Mouse (Mus musculus) layer of hippocampus, postnatal 25 days (tissue): Measurements from ENCODE around the gene Jag1. TPM values are rescaled to one million over a fixed set of nuclear protein-coding genes. Genes with fewer than 3 reads are reported as not detected.

Source experiments
- DNase-seq, 2 experiments: peaks; one replicate each; pipeline ENCODE4 v3.0.0; 2022; ENCODE audit warnings: mixed read lengths in 2 of 2, low spot score in 1 of 2; ENCODE audit errors: extremely low spot score in 1 of 2
- total RNA-seq, 2 experiments: library from RNA; stranded (reverse); gene quantifications; 2 replicates each; pipeline ENCODE4 v1.2.3; 2021

The Jag1 gene
- total RNA-seq, 2 experiments from 2014 or later, result 8.3 to 11.3 TPM

DNA sequence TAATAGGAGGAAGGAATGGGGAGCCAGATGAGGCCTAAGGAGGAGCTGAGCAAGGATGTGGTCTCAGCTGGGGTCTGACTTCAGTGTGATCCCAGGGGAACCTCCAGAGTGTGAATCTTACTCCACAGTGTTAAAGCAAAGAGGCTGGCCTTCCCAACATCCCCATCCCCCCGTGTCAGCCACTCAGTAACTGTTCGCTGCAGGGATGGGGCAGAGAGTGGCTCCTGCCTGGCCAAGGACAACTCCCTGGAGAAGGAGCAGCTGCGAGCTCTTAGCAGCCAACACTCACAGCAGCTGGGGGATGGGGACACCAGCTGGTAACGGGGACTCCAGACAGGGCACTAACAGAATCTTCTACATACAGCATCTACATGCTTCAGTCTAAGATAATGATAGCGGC is 15.4 kb downstream of the Jag1 start:
- no peak for DNase-seq

DNA sequence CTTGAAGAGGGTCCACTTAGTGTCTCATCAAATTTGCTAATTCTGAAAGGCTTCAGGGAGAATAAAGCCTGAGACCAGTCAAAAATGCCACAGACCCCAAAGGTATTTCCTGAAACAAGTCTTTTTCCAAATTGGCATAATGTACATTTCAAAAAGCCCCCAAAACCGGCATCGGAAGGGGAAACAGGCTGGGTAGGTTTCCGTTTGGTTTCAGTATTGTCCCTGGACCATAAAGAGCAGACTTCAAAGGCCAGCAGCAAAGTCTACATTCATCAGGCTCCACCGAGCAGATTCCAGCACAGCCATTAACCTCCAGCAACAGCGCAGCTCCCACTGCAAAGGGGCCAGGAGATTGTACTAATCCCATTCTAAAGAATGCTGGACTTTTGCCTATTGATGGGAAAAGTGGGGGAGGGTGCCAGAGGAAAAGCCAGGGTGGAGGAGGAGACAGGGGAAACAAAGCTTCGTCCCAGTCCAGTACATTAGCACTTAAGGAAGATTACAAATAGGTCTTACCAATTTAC is 17.2 kb downstream of the Jag1 start:
- DNase-seq, result no peak

DNA sequence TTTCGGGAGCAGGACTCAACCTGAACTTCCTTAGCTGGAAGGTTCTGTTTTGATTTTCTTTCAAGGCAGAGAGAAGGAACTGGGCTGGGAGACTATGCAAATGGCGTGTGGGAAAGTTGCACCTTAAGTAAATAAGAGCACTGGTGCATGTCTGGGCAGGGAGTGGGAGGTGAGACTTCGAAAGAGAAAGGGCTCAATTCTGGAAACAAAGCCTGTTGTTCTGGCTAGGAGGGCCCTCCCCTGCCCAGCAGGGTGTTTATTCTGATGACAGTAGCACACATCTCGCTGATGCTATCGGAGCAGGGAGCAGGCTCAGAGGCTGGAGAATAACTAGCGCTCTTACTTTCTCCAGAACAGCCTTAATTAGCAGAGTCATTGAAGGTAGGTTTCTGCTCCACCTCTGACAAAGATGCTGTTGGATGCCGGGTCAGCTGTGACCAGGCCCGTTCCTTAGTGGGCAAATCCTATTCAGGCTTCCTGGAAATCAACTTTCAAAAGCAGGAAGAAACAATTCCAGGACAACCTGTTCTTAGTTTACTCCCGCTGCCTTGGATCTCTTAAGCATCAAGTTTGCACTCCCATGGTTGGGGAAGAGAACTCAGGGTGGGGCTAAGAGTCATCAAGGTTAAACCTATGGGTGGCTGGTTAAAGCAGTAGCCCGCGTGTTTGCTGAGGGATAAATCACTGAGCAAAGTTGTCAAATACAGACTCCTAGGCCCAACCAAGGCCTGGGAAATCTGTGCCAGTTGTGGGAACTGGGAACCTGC is 18.0 kb downstream of the Jag1 start:
- no peak for DNase-seq

DNA sequence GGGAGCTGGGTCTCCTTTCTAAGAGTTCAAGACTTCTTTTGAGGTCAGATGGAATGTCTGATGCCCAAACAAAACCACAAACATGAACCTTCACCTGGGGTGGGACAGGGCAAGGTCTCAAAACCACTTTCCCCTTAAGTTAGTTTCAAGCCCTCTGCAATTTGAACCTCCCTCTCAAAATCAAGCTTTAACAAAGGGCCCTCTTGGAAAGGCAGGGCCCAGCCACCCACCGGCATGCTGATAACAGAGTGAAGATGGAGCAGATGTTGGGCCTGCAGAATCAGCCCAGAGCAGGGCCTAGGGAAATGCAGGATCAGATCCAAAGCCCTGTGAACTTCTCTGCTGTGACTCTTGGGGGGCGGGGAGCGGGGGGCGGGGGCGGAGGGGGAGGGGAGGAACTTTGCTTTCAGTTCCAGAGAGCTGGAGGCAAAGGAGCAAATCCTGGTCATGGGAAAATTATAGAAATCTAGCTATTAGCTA is 19.4 kb downstream of the Jag1 start:
- DNase-seq, result no peak

DNA sequence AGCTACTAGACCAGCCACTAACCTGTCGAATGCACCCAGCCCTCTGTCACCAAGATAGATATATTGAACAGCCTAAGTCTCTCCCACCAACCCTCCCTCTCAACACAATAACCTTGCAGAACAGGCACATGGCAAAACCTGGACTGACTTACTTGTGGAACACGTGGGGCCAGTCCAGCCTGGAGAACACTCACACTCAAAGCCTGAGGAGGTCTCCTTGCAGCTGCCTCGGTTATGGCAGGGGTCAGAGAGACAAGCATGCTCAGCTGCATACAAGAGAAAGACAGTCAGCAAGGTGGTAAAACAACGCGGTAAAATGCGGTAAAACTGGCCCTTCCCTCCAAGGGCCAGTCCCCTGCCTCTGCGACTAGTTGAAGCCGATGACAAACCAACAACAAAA is 22.1 kb downstream of the Jag1 start:
- no peak for DNase-seq

DNA sequence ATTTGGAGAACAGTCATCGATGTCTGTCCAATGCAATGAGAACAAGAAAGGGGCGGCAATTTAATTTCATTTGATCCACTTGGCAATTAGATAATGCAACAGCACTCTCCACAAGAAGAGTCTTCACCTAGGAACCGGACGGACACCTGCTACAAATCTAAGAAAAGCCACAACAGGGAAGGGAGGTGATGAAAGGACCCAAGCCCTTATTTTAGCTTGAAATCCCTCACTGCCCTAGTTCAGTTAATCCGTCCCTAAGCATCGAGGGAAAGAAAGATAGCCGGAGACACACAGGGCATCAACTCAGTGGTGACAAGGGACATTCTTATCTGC is 23.2 kb downstream of the Jag1 start:
- no peak for DNase-seq

DNA sequence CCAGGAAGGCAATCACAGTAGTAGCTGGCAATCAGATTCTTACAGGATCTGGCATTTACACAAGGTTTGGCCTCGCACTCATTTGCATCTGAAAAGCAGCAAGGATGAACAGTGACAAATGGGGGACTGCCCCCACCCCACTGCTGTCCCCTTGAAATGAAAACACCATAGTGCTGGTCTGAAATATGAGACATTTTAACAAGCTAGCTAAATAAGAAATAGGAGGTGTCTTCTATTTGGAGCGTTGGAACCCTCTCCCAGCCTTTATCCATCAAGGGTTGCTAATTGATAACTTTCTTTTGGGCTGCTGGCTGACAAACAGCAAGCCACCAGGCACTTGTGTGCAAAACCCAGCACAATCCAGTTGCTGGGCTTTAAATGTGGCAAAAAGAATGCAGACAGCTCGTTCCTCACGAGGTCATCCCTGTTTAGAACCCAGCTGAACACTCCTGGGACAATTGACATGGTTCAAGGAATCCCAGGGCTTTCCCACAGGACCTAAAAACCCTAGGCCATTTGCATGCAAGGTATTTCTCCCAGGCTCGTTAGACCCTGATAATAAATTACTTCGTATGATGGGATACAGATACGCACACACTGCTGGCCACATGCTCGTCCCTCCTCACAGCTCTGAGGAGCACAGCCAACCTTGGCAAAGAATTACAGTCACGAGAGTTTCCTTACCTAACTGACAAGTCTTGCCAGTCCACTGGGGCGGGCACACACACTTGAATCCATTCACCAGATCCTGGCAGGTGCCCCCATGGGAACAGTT is 23.7 kb downstream of the Jag1 start:
- DNase-seq, result no peak

DNA sequence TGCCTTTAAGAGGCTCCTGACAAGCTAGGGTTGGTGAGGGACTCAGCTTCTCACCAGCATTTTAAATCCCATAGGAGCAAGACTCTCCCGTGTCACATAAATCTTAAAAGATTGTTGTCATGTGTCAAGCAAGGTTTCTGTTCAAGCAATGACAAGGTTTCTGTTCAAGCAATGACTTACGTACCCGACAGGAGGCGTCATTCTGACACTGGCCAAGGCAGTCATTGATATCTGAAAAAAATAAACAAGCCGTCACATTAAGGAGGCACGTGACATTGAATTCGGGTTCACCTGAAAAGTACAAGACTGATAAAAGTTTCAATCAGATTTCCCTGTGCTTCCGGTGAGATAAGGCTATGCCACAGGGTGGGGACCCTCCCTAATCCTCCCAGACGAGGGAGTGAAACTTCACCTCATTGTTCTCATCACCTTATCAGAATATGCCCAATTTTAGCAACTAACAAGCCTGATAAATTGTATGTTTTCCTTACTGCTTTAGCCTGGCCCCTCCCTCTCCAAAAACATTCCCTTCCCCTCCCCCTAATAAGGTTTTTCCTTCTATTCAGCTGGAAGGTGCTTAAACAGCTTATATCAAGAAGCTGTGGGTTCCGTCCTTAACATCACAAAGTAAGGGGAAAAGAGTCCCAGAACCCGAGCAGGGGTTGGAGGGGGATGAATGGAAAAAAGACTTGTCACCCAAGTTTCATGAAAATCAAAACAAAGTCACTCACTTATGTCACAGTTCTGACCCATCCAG is 24.5 kb downstream of the Jag1 start:
- DNase-seq, result no peak

DNA sequence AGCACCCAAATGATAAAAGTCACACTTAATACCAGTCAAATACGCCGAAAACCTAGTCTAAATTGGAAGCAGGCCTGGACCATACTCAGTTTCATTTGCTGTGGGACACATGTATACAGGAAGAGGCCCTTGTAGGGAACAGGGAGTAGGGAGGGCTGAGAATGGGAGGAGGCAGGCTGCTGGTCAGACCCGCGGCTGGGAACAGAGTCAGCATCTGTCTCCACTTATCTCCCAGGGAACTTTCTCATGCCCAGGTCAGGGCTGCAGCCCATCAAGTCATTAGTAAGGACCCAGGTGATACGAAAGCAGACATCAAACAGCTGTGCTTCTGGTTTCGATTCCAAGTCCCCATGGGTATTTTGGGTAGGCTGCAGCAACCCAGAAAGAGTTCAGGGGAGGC is 28.7 kb downstream of the Jag1 start:
- DNase-seq, result no peak

DNA sequence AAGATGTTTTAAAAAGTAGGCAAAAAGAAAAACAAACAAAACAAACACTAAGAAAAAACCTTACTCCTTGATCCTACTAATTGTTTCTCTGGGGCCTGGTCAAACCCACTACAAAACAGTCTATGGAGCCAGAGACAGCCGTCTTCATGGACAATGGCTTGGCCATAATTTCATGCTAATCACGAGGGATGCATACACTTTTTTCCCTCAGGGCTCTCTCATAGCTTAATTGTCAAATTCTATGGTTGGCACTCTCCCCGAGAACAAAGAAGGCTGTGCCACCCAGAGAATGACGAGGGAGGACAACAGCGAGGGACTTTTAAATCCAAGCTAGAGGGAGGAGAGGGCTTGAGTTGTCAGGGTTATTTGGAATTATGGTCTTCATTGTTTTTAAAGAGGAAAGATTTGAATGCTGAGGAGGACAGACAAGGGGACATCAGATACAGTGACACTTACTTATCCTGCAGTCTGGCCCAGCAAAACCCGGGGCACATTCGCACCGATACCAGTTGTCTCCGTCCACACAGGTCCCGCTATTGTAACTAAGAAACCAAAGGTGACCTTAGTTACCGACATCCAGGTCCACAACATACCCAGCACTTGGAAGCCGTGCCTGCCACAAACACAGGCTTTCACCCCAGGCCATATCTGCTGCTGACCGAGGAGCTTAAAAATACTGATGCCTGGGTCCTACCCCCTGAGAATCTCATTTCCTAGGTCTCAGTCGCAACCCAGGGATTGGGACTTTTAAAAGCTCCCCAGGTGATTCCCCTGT is 29.6 kb downstream of the Jag1 start:
- no peak for DNase-seq

DNA sequence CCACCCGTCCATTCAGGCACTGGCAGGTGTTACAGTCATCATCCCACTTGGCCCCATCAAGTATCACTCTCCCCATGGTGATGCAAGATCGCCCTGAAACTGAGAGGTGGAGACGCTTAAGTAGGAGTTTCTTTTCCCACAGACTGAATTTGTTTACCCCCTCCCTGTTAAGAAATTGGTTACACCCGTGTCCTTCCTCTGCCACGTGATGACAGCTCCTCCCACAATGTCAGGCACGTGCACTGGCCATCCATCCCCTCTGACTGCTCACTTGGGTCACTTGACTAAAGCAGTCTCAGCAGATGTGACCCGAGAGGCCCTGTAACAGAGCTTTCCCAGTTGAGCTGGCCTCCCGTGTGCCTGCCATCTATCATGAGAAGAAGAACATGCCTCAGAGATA is 31.2 kb downstream of the Jag1 start:
- no peak for DNase-seq

DNA sequence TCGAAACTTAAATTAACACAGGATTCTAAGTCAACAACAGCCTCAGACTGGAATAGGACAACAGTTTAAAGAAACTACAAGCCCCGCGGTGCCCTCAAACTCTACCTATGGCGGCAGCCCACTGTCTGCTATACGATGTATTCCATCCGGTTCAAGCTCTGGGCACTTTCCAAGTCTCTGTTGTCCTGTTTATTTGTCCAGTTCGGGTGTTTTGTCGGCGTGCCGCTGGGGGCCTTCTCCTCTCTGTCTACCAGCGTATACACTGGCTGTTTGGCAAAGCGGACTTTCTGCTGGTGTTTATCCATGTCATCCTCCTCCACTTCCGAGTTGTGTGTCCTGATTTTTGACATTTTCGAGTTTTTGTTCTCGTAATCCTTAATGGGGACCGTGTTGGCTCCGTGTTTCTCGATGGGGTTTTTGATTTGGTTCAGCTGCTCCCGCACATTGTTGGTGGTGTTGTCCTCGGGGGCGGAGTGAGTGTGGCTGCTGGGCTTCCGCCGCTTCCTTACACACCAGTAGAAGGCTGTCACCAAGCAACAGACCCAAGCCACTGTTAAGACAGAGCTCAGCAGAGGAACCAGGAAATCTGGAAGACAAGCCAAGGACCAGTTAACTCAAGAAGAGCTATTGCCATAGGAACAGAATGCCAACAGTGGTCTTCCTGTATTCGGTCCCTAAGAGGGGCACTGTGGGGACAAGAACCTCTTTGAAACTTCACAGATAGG is 33.4 kb downstream of the Jag1 start:
- peak in 1 of 2 experiments; percentile 18 for DNase-seq

DNA sequence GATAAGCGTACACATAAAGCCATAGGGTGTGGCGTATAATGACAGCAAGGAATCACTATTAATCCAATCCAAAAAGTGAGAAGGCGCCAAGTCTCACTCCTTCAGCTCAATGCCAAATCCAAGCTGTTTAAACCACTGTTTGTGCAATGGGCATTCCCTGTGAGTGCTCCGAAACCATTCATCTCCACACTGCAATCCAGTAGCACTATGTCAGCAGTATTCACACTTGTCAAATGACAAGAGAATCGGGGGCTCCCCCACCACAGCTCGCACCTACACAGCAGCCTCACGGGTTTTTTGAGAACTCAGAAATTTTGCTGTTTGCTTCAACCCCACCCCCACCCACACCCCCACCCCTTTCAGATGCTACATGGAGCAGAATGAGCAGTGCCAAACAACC is 35.4 kb downstream of the Jag1 start:
- no peak for DNase-seq

DNA sequence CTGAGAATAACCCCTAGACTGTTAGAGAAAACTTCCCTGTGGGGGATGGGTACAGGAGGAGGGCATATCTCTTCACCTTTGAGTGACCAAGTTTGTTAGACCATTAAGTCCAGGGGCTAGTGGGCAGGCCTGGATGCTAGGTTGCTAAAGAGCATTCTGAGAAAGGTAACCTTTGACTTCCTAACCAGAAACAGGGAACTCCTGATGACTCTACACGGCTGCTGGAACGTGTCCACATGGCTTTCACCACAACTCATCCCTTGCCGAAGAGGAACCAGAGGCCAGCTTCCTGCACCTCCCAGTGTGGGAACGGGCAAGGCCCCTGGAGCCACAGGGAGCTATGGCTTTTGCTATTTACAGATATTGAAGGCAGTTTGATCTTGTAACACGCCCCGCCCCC is 36.0 kb downstream of the Jag1 start:
- DNase-seq, result no peak

DNA sequence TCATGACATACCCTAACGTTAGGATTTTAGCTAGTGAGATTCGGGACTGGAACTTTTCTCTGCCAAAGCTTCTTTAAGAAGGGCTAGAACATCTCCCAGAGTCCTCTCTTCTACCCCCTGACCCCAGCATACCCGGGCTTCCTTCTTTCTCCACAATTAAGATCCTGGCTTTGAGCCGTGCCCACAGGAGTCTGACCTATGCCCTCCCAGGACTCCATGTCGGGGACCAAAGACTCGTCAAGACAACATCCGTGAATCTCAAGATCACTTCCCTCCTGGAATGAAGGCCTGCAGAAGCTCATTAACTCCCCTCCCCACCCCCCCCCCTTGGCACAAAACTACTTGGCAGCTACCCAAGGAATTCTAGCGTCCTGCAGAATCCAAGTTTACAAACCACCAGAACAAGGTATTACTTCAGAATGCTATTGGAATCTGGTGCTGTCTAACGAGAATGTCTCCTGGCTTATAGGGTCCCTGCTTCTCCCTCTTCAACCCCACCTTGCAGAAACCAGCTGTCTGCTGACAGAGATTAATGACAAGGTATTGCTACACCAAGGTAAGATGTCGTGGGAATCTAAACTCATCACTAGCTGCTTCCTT is 36.6 kb downstream of the Jag1 start:
- DNase-seq, result no peak

DNA sequence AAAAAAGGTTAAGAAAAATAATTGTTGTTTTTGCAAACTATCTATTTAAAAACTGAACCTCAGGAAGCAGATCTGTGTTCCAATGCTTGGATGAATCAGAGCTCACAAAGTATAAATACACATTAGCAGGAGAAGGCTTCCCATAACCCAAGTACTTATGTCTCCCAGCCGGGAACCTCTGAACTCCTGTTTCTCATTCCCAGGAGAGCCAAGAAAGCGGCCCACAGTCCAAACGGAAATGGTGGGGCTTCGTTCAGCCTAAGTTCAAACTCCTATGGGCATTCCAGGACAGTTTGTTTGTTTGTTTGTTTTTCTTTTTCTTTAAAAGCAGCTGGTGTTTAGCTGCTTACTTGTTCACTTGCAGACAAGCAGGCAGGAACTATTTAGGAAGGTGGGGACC is 37.7 kb downstream of the Jag1 start:
- no peak for DNase-seq

DNA sequence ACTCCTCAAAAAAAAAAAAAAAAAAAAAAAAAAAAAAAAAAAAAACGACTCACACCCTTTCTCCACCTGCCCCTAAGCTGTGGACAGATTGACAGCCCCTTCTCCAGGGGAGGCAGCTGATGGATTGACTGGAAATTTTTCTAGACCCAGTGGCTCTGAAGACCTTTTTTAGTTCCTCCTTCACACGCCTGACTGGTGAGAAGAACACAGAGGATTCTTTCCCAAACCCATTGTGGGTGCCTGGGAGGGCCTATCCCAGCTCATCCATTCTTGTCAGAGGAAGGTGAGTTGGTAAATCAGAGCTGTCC is 42.2 kb downstream of the Jag1 start:
- DNase-seq, result no peak

DNA sequence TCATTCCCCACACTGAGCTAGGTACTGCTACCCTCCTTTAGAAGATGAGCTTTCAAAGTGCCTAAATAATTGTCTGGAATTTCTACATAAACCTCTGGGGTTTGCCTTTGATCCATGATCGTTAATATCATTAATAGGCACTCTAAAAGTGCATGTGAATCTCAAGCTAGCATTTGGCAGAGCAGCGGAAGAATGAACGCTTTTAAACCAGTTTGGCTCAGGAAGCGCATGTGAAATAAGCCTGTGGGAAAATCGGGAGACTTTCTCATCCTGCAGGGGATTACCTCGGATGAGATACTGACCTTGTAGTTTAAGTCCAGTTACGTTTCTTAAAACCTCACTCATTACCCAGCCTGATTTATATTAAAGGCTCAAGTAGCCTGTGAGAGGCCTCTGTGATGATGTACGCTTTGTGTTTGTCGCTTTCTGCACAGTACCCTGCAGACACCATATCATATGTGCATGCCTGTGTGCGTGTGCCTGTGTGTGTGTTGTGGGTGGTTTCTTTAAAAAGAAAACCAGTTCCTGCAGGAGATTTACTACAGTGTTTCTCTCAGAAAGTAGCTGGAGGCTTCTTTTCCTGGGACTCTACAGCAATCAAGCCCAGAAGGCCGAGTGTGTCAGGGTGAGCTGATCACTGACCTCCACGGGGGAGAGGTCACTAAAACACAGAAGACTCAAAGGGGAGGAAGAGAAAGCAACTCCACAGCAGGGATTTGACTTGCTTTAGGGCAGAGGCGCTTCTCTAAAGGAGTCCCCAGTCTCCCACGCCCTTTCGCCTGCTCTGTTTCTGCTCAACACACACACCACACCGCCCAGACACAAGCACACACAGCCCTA is 42.8 kb downstream of the Jag1 start:
- DNase-seq, result no peak
